Mouse (Mus musculus) ES-Bruce4 (cell line): ENCODE results near the gene Reg4.

ENCODE experiments used
- CTCF ChIP-seq: IDR thresholded peaks from one replicate; pipeline ENCODE4 v1.8.1; 2011; ENCODE audit warnings: low read depth, low read length
- EP300 ChIP-seq: IDR thresholded peaks from 2 replicates; pipeline ENCODE4 v1.6.1; 2011; ENCODE audit warnings: low read depth, low read length; ENCODE audit not compliant: insufficient read depth
- POLR2A ChIP-seq: IDR thresholded peaks from one replicate; pipeline ENCODE4 v1.8.1; 2011; ENCODE audit warnings: low read length; ENCODE audit not compliant: insufficient read depth

GRCm38 (mm10) chr3:98227763-98228162 is 5.8 kb downstream of the Reg4 start:
- TF ChIP-seq EP300, result no peak
- no peak for TF ChIP-seq POLR2A
- TF ChIP-seq CTCF, result no peak
